Mouse (Mus musculus) liver, adult (tissue): ENCODE measurements around the gene Ttc23l.

Experiments
- GATA4 ChIP-seq: IDR thresholded peaks from 2 replicates; pipeline ENCODE4 v1.6.1; 2014; ENCODE audit warnings: mild to moderate bottlenecking, low read length; ENCODE audit not compliant: insufficient replicate concordance

The Ttc23l gene

DNA sequence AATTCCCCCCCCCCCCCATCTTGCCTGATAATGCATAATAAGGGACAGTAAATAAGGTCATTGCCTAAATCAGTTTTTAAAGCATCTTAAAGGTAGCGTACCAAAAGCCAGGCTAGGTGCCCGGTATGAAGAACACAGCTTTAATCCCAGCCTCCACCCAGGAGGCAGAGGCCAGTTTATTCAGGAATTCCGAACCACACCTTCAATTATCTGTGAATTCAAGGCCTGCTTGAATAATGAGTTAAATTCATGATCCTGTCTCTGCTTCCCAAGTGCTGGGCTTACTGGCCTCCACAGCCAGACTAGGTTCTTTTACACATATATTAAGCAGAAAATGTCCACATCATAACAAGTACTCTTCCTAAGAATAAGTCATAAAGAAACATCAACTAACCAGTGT, 87.5 kb downstream of the Ttc23l start:
- TF ChIP-seq GATA4, result no peak

DNA sequence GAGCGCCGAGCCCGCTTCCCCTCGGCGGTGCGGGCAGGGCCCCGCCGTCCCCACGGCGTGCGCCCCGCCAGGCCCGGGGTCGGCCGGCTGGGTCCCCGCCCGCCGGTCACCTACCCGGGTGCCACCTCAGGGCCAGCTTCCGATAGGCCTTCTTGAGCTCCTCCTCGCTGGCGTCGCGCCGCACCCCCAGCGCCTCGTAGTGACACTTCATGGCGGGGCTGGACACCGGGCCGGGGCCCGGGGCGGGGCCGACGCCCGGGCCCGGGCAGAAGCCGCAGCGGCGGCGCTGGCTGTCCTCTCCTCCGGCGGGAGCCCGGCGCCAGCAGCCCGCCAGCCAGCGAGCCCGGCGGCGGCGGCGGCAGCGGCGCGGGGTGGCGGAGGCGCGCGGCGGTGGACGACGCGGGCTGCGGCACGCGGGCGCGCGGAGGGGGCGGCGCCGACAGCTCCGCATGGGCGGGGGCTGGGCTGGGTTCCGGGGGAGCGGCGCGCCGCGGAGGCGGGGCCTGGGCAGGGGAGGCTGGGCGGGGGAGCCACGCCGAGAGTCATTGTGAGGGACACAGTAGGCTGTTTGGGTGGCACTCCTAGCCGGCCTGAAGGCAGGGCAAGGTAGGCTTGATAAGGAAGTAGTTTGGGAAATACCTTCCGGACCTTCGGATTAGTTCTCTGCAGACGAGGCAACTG, 88.2 kb downstream of the Ttc23l start, which contains the start of gene Dnajc21:
Dnajc21 (minus strand) TSS at position 366 of the 681 bp plus-strand sequence.
- TF ChIP-seq GATA4, result no peak

DNA sequence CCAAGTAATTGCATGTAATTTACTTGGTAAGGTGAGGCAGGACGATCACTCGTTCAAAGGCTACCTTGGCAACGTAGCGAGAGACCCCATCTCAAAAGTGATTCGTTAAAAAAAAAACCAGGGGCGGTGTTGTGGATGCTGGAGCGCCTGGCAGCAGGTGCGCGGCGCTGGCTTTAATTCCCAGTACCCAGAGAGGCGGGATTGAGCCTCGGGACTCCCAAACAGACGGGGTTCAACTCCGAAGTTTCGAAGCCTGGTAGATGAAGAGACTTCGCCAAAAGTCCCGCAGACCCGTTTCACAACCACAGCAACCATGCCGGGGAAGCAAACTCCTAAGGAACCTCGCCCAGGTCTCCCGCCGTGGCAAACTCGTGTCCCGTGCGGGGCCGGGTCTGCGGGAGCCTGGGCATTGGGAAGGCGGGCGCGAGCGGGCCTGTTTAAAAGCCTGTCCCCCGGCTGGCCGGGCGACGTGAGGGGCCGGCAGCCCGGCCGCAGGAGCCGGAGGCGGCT, 88.8 kb downstream of the Ttc23l start:
- TF ChIP-seq GATA4, result no peak

DNA sequence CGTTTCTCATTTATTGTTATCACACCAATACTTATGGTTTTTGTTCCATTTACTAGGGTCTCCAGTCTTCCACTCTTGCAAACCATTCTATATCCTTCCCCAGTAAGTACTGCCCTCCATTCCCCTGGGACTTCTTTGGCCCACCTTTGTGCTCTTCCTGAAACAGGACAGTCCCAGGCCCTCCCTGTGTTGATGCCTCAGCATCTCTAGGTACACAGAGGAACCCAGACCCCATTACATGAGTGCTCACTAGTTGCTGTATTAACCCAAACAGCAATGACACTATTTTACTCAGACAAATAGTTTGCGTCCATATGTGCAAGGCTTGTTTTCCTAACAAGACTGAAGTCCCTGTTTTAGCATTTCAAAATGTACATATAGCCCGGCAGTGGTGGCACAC, 89.7 kb downstream of the Ttc23l start:
- TF ChIP-seq GATA4, result no peak

DNA sequence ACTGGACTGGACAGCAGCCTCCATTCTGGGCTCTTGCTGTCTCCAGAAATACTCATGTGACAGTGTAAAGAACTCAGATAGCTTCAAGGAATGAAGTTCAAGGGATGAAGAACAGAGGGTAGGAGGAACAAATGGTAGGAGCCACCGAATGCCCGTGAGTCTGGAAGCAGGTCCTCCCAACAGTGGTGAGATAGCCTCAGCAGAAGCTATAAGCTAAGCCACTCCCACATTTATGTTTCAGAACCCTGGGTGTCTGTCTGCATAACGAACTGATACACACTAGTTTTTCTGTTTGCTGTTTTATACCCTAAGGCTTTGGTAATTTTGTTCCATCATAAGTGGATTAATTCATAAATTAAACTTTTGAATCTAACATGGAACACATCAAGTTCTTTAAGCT, 93.8 kb downstream of the Ttc23l start:
- no peak for TF ChIP-seq GATA4

DNA sequence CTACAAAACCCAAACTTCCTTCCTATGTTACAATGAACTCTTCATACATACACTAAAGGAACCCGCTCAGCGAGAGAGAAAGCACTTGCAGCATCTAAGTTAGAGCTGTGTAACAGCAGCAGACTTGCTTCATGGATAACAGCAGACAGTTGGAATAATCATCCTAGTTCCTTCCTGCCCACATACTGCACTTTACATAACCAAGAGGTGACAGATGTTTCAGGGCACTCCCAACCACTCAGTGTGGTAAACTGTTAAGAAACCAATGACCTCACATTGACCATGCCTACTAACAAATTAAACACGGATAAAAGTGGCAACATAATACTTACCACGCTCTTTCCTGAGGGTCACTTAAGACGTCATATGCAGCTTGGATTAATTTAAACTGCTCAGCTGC, 94.9 kb downstream of the Ttc23l start:
- no peak for TF ChIP-seq GATA4

DNA sequence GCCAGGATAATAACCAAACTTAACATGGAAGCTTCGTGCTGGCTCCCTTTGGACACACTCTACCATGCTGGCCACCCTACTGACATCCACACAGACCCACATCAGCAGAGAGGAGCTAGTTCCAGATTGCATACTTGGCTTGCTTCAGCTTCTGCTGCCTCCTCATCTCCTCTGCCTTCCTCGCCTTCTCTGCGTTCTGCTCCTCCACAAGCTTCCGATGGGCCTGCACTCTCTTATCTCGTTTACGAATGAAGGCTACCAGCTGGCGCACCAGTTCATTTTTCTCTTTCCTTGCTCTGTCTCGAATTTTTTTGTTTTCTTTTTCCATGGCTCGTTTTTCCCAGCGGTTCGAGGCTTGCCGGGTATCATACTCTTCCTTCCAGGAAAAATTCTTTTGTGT, 97.5 kb downstream of the Ttc23l start:
- TF ChIP-seq GATA4, result no peak
